Mouse (Mus musculus) embryonic facial prominence, embryonic 14.5 days (tissue): ENCODE results near the gene Adgra1. TPM values are rescaled to one million over a fixed set of nuclear protein-coding genes. Genes with fewer than 3 reads are reported as not detected.

Source experiments
- ATAC-seq: fragments of 200-750 bp; cut with Nextera tagmentation; 2 replicates; pipeline ENCODE4 v1.8.0; 2017; ENCODE audit warnings: low read depth, moderate number of reproducible peaks, moderate TSS enrichment
- DNase-seq: peaks from one replicate; pipeline ENCODE4 v3.0.0-alpha.2; 2015; ENCODE audit warnings: low spot score
- H3K27ac ChIP-seq: fragments of 300-500 bp; sonication (generic); replicated peaks from 2 replicates; pipeline ENCODE4 v1.5.1; 2014; ENCODE audit warnings: low read depth, mild to moderate bottlenecking, low read length, moderate library complexity
- H3K27me3 ChIP-seq: fragments of 300-500 bp; sonication (generic); replicated peaks from 2 replicates; pipeline ENCODE4 v1.6.1; 2014; ENCODE audit warnings: low read length; ENCODE audit not compliant: control insufficient read depth, insufficient read depth
- H3K36me3 ChIP-seq: fragments of 300-500 bp; sonication (generic); 2 replicates; pipeline ENCODE4 v1.6.1; 2014; ENCODE audit warnings: low read length, mixed read lengths; ENCODE audit not compliant: control insufficient read depth, insufficient read depth
- H3K4me1 ChIP-seq: fragments of 300-500 bp; sonication (generic); 2 replicates; pipeline ENCODE4 v1.6.1; 2014; ENCODE audit warnings: antibody characterized with exemption, low read length; ENCODE audit not compliant: control insufficient read depth, insufficient read depth
- H3K4me2 ChIP-seq: fragments of 300-500 bp; sonication (generic); 2 replicates; pipeline ENCODE4 v1.6.1; 2014; ENCODE audit warnings: low read depth, mild to moderate bottlenecking, low read length, moderate library complexity, mixed read lengths
- H3K4me3 ChIP-seq: fragments of 300-500 bp; sonication (generic); 2 replicates; pipeline ENCODE4 v1.5.1; 2014; ENCODE audit warnings: low read depth, mild to moderate bottlenecking, low read length
- H3K9ac ChIP-seq: fragments of 300-500 bp; sonication (generic); 2 replicates; pipeline ENCODE4 v1.6.1; 2014; ENCODE audit warnings: low read depth, mild to moderate bottlenecking, low read length, moderate library complexity, mixed read lengths
- H3K9me3 ChIP-seq: fragments of 300-500 bp; sonication (generic); 2 replicates; pipeline ENCODE4 v1.6.1; 2016; ENCODE audit warnings: low read length; ENCODE audit not compliant: control insufficient read depth
- WGBS: fragments of 180-500 bp; shearing (Covaris S2); extraction: QIAGEN DNeasy Blood & Tissue Kit; methylation state at CpG from one replicate; pipeline ENCODE4 v1.1.7; 2014; 5-methylcytosine and 5-hydroxymethylcytosine counted together
- polyA plus RNA-seq: library from polyadenylated mRNA; unstranded; fragments of >200 nt; fragmentation: Nextera tagmentation; extraction: Ambion mirVana; gene quantifications from 2 replicates; pipeline ENCODE4 v1.2.1, GENCODE M21; 2014

The Adgra1 gene
- polyA plus RNA-seq, 1 experiment from 2014 or later, result 0.81 TPM

GRCm38 (mm10) chr7:139918262-139918661 lies 84.3 kb downstream of the Adgra1 start:
- DNase-seq, result no peak
- Histone ChIP-seq H3K36me3 (no peaks in the 10 kb centered on the region), H3K27me3 (peaks cover 26% of the 10 kb centered on the region)

More at GRCm38 (mm10) chr7:139918262-139918661, 84.3 kb downstream of the Adgra1 start:
- no peak overlapping the region for H3K4me2 ChIP-seq
- H3K4me1 ChIP-seq, result peaks cover 6% of the 10 kb centered on the region; the same call in 1 of the 2 replicates
- H3K27ac ChIP-seq, result no peak overlapping the region
- ATAC-seq, result no peak
- H3K9ac ChIP-seq, result no peak overlapping the region
- 70% methylated on average over 4 of the region's 4 CpGs for whole genome bisulfite sequencing
- no peak overlapping the region for H3K4me3 ChIP-seq
- no peaks in the 10 kb centered on the region for H3K9me3 ChIP-seq

Other genes with a start within 250 kb of the Adgra1 start
- 0.41 and 1.6 TPM in 2 replicates for gene Cfap46, start 150.4 kb upstream of the Adgra1 start, polyA plus RNA-seq
- gene Kndc1, start 60.5 kb downstream of the Adgra1 start, polyA plus RNA-seq, result 0.77 and 1.5 TPM in 2 replicates
- gene Utf1, start 109.6 kb downstream of the Adgra1 start, polyA plus RNA-seq, result 0.22 TPM in 1 of 2 replicates, not detected in the other
- 0.48 and 2.4 TPM in 2 replicates for gene 6430531B16Rik, start 144.6 kb downstream of the Adgra1 start, polyA plus RNA-seq
- 1.5 and 2.4 TPM in 2 replicates for gene Adam8, start 158.4 kb downstream of the Adgra1 start, polyA plus RNA-seq
- 31.1 and 31.4 TPM in 2 replicates for gene Zfp511, start 202.2 kb downstream of the Adgra1 start, polyA plus RNA-seq
- gene Tubgcp2, start 202.5 kb downstream of the Adgra1 start, polyA plus RNA-seq, result 46.2 and 58.5 TPM in 2 replicates
- gene Msx3, start 214.9 kb downstream of the Adgra1 start, polyA plus RNA-seq, result not detected in 2 replicates
- gene Caly, start 248.4 kb downstream of the Adgra1 start, polyA plus RNA-seq, result 3.4 and 3.6 TPM in 2 replicates